In the genomic region with DNA sequence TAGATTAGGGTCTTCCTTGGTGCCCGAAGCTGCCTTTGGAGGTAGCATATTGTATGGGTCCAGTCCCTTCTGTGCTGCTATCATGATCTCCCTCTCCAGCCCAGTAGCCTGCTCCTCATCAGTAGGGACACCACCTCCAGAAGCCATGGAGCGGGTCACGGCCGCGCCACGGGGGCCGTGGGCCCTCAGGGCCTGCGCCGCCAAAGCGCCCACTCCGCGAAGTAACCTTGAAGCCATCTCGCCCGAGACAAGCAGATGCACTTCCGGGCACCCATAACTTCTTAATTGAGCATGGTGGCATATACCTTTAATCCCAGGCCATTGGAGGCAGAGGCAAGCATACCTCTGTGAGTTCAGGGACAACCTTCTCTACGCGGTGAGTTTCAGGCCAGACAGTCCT, we compare ENCODE assay signal across 8 mouse cellular contexts. TPM values are rescaled to one million over a fixed set of nuclear protein-coding genes. Genes with fewer than 3 reads are reported as not detected.
DNase-seq lines count a peak whose midpoint lies in the region; ATAC-seq and TF ChIP-seq lines count a peak whose summit lies in the region.
"Not testable (repeated sequence)": the region's sequence is repeated elsewhere in the genome, so short reads cannot be mapped to it uniquely, and the experiment has no call there.

A gene (minus strand): TSS at position 237 of the 400 bp plus-strand sequence.

- TF ChIP-seq CTCF in C2C12 (IDR thresholded peaks at IDR 0.05; ENCODE audit: control insufficient read depth, insufficient read depth, insufficient read length); kidney, adult 2 months (conservative IDR thresholded peaks at IDR 0.05; ENCODE audit: insufficient read depth, insufficient read length, low read depth, low read length): not testable (repeated sequence)

- ATAC-seq in granulocyte monocyte progenitor cell, adult 5-6 weeks (replicated peaks; ENCODE audit: poor library complexity, severe bottlenecking) = peak; percentile 61; the same call in 1 of the 2 replicates

- not testable (repeated sequence) for H3K9me3 ChIP-seq in megakaryocyte, embryonic 14.5 days

- WGBS in kidney, adult 2 months = 94% methylated on average over 17 of the region's 17 CpGs

- H3K79me3 ChIP-seq in C2C12 (ENCODE audit: low read depth) = not testable (repeated sequence)

- DNase-seq in adrenal gland, postnatal 25 days; frontal cortex, adult 2 months (ENCODE audit: extremely low spot score in 1 of 2, low spot score in 1 of 2); heart, postnatal 10 days; kidney, adult 2 months; left cerebral cortex, adult 18-20 months (ENCODE audit: low spot score in 2 of 2): not testable (repeated sequence)

- TF ChIP-seq POLR2A in kidney, adult 2 months (IDR thresholded peaks at IDR 0.05; ENCODE audit: low read depth, low read length) = not testable (repeated sequence)

- H3K4me1 ChIP-seq in kidney, adult 2 months (ENCODE audit: control insufficient read depth, insufficient read depth, low read length); megakaryocyte, embryonic 14.5 days: not testable (repeated sequence)

- not testable (repeated sequence) for H3K36me3 ChIP-seq in C2C12 (ENCODE audit: control insufficient read depth, insufficient read depth); kidney, adult 2 months (ENCODE audit: control insufficient read depth, insufficient read depth, low read length); megakaryocyte, embryonic 14.5 days (replicated peaks; ENCODE audit: low read length)

- intact Hi-C loops in heart, postnatal 10 days (cut with DNase I) = not testable (repeated sequence)

- H3K4me3 ChIP-seq in C2C12 (ENCODE audit: insufficient read depth, poor library complexity, severe bottlenecking); kidney, adult 2 months (ENCODE audit: insufficient read depth, low read depth, low read length); megakaryocyte, embryonic 14.5 days (replicated peaks): not testable (repeated sequence)

- not testable (repeated sequence) for H3K79me2 ChIP-seq in C2C12 (ENCODE audit: control insufficient read depth, insufficient read depth)

- H3K27ac ChIP-seq in kidney, adult 2 months (ENCODE audit: insufficient read depth, low read depth, low read length) = not testable (repeated sequence)

- not testable (repeated sequence) for H3K27me3 ChIP-seq in C2C12 (ENCODE audit: control insufficient read depth, insufficient read depth, insufficient read length); kidney, adult 2 months (replicated peaks; ENCODE audit: control insufficient read depth, insufficient read depth, low read length); megakaryocyte, embryonic 14.5 days (replicated peaks)

- not testable (repeated sequence) for H3ac ChIP-seq in C2C12 (ENCODE audit: control insufficient read depth, insufficient read length, low read depth)

RNA-seq across cellular contexts. Expression of the gene that starts here (rescaled TPM):
- 22.1 TPM for polyA plus RNA-seq in C2C12 (2012; fragmentation: generic; extraction: Trizol)
- 88.1 and 113 TPM in 2 replicates for total RNA-seq in adrenal gland, postnatal 25 days (2021)
- 15.3 and 32.5 TPM in 2 replicates for polyA plus RNA-seq in frontal cortex, adult 2 months (2012; rRNA removed)
- 7.3 and 7.9 TPM in 2 replicates for total RNA-seq in granulocyte monocyte progenitor cell, adult 5-6 weeks (2014; fragmentation: Nextera tagmentation)
- total RNA-seq in granulocyte monocyte progenitor cell, adult 5-6 weeks (2017) = 4.4 and 6.8 TPM in 2 replicates
- total RNA-seq in heart, postnatal 10 days (2021) = 100 to 1,000 TPM; 216 to 225 TPM
- 54.6 and 55.1 TPM in 2 replicates for polyA plus RNA-seq in kidney, adult 2 months (2012; rRNA removed)
- 10 to 100 TPM; 60.5 to 66.3 TPM for total RNA-seq in left cerebral cortex, adult 18-20 months (2021)
- 6.5 and 41.0 TPM in 2 replicates for polyA plus RNA-seq in megakaryocyte, embryonic 14.5 days (2012; ENCODE audit: insufficient read depth, low replicate concordance)

Comparison
In these comparisons a context has a peak if more than half of its experiments do, and no peak if none do; other contexts are left out.
1. RNA of the gene that starts here (total RNA-seq): 216 to 225 TPM in heart, postnatal 10 days, 88.1 to 113 TPM in adrenal gland, postnatal 25 days and 60.5 to 66.3 TPM in left cerebral cortex, adult 18-20 months; 4.4 to 7.9 TPM in granulocyte monocyte progenitor cell, adult 5-6 weeks; every median in the first group is over 4 times any median in the second.